Mouse (Mus musculus) neural tube, embryonic 11.5 days (tissue): ENCODE results near the gene Ankrd11. TPM values are rescaled to one million over a fixed set of nuclear protein-coding genes. Genes with fewer than 3 reads are reported as not detected.

Source experiments
- ATAC-seq: fragments of 200-750 bp; cut with Nextera tagmentation; 2 replicates; pipeline ENCODE4 v1.8.0; 2017; ENCODE audit warnings: moderate number of reproducible peaks, mild to moderate bottlenecking, moderate TSS enrichment, moderate library complexity; ENCODE audit not compliant: insufficient read depth, low FRiP score, low TSS enrichment
- DNase-seq: peaks from one replicate; pipeline ENCODE4 v3.0.0-alpha.2; 2015; ENCODE audit warnings: low spot score
- H3K27ac ChIP-seq: fragments of 300-500 bp; sonication (generic); 2 replicates; pipeline ENCODE4 v1.5.1; 2014; ENCODE audit warnings: low read depth, mild to moderate bottlenecking, low read length
- H3K27me3 ChIP-seq: fragments of 300-500 bp; sonication (generic); 2 replicates; pipeline ENCODE4 v1.6.1; 2014; ENCODE audit warnings: mild to moderate bottlenecking, low read length, mixed read lengths; ENCODE audit not compliant: control insufficient read depth, insufficient read depth
- H3K36me3 ChIP-seq: fragments of 300-500 bp; sonication (generic); 2 replicates; pipeline ENCODE4 v1.6.1; 2014; ENCODE audit warnings: mild to moderate bottlenecking, low read length, moderate library complexity, mixed read lengths; ENCODE audit not compliant: control insufficient read depth, insufficient read depth
- H3K4me1 ChIP-seq: fragments of 300-500 bp; sonication (generic); 2 replicates; pipeline ENCODE4 v1.6.1; 2014; ENCODE audit warnings: low read length, mixed read lengths; ENCODE audit not compliant: control insufficient read depth, insufficient read depth
- H3K4me2 ChIP-seq: fragments of 300-500 bp; sonication (generic); 2 replicates; pipeline ENCODE4 v1.6.1; 2014; ENCODE audit warnings: low read depth, mild to moderate bottlenecking, moderate library complexity
- H3K4me3 ChIP-seq: fragments of 300-500 bp; sonication (generic); 2 replicates; pipeline ENCODE4 v1.5.1; 2014; ENCODE audit warnings: low read depth, low read length
- H3K9ac ChIP-seq: fragments of 300-500 bp; sonication (generic); 2 replicates; pipeline ENCODE4 v1.6.1; 2014; ENCODE audit warnings: mild to moderate bottlenecking, low read length
- H3K9me3 ChIP-seq: fragments of 300-500 bp; sonication (generic); 2 replicates; pipeline ENCODE4 v1.6.1; 2016; ENCODE audit warnings: low read length; ENCODE audit not compliant: control insufficient read depth
- WGBS: fragments of 180-500 bp; shearing (Covaris S2); extraction: QIAGEN DNeasy Blood & Tissue Kit; methylation state at CpG from one replicate; pipeline ENCODE4 v1.1.7; 2014; 5-methylcytosine and 5-hydroxymethylcytosine counted together
- polyA plus RNA-seq: library from polyadenylated mRNA; unstranded; fragments of >200 nt; fragmentation: Nextera tagmentation; extraction: Ambion mirVana; gene quantifications from 2 replicates; pipeline ENCODE4 v1.2.1, GENCODE M21; 2014

Ankrd11 gene
- polyA plus RNA-seq, 1 experiment from 2014 or later, result 88.3 TPM

DNA sequence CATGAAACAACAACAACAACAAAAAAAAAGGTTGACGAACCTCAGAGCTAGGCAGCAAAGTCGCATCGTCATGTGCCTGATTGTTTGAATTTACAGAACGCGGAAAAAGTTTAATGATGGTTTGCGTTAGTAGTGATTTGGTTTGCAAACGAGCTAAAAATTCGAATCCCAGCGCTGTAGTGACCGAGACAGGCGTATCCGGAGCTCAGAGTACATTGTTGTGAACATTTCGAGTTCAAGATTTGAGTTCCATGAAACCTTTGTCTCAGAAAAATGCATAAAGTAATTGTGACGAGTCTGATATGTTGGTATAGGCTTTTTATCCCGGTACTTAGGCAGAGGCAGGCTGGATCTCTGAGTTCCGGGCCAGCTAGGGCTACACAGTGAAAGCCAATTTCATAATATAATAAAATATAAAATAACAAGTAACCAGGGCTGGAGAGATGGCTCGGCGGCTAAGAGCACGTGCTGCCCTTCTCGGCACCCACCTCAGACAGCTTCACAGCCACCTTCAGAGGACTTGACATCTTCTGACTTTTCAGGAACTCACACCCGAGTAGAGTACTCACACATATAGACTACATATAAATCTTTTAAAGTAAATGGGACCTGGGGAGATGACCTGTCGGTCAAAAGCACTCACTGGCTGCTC is 1.0 kb upstream of the Ankrd11 start:
- DNase-seq (no peak), ATAC-seq (no peak)
- Histone ChIP-seq H3K27ac (peak overlapping the region; percentile 96), H3K36me3 (no peaks in the 10 kb centered on the region), H3K4me2 (peak overlapping the region; percentile 76), H3K4me1 (peaks cover 23% of the 10 kb centered on the region), H3K27me3 (no peaks in the 10 kb centered on the region), H3K9me3 (no peaks in the 10 kb centered on the region), H3K9ac (peak overlapping the region; percentile 94), H3K4me3 (peak overlapping the region; percentile 100)
- 26% methylated on average over 22 of the region's 22 CpGs for WGBS

DNA sequence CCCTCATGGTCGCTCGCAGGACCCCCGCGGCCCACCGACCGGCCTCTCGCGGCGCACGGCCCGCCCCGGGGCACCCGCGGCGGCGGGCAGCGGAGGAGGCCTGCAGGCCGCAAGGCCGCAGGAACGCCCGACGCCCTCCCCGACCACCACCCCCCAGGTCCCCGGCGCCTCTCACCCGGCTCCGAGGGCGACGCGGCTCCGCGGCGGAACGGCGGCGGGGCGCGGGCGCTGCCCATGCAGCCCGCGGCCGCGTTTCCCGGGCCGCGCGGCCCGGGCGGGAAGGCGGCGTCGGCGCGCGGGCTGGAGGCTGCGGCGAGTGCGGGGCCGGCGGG is 337 bp downstream of the Ankrd11 start:
- H3K9ac ChIP-seq, result peak overlapping the region; percentile 99
- no peaks in the 10 kb centered on the region for H3K27me3 ChIP-seq
- peaks cover 23% of the 10 kb centered on the region for H3K4me1 ChIP-seq
- no peaks in the 10 kb centered on the region for H3K9me3 ChIP-seq
- DNase-seq, result no peak
- H3K4me3 ChIP-seq, result peak overlapping the region; percentile 100
- ATAC-seq, result peak; percentile 13
- H3K4me2 ChIP-seq, result peak overlapping the region; percentile 89
- peak overlapping the region; percentile 95 for H3K27ac ChIP-seq
- no peaks in the 10 kb centered on the region for H3K36me3 ChIP-seq
- WGBS, result 1% methylated on average over 40 of the region's 60 CpGs

DNA sequence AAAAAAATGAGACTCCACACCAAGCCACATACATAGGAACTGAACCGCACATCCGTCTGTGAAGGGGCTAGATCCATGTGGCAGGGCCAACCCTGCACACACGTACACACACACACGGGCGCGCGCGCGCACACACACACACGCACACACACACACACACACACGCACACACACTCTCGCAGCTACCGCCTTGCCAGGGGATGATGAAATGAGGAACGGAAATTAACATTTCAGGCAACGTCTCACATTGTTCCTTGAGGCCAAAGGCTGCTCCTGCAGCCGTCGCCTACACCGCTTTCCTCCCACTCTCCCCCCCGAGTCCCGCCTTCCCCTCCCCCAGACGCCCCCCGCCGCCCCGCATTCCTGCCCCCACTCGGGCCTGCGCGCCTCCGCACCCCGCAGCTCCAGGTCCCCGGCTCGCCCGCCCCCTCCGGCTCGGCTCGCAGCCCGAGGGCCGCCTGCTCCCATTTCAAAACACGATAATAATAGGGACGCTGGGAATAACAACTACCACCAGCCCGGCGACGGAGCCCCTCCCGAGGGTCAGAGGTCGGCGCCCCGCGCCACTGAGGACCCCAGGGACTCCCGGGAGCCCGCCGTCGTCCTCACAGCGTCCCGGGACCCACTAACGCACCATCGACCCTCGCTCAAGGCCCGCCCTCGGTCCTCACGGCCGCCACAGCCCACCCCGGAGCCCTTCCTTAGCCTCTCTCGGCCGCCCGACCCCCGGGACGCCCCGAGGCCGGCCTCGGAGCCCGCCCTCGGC is 886 bp downstream of the Ankrd11 start:
- no peak for ATAC-seq
- H3K4me2 ChIP-seq, result peak overlapping the region; percentile 89
- peak; percentile 67 for DNase-seq
- H3K9me3 ChIP-seq, result no peaks in the 10 kb centered on the region
- WGBS, result under 1% methylated on average over 36 of the region's 71 CpGs
- peak overlapping the region; percentile 100 for H3K4me3 ChIP-seq
- H3K27ac ChIP-seq, result peak overlapping the region; percentile 95
- peak overlapping the region; percentile 99 for H3K9ac ChIP-seq
- H3K27me3 ChIP-seq, result no peaks in the 10 kb centered on the region
- H3K36me3 ChIP-seq, result no peaks in the 10 kb centered on the region
- peaks cover 23% of the 10 kb centered on the region for H3K4me1 ChIP-seq

DNA sequence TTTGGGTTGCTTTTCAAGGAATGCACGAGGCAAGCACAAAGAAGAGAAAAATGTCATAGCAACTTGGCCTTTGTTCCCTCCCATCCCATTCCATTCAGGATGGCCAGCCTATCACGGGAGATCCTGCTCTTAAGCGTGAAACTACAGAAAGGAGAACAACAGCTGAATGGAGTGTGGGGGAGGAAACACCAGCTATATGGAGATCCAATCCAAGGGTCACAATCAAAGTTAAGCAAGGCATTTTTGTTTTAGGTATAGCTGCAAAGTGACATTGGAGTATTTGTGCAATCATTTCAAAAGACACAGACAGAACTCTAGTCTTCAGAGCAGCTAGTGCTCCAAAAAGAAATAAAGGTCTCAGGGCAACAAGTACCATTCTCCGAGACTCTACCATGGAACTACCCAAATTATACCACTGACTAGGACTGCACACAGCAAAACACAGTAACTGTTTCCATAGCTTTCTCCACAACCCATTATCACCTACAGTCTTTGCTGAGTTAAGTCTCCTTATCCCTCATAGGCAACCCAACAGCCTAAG is 1.9 kb downstream of the Ankrd11 start:
- DNase-seq (peak; percentile 25), ATAC-seq (no peak)
- peak overlapping the region; percentile 99; the same call in 1 of the 2 replicates for H3K9ac ChIP-seq

DNA sequence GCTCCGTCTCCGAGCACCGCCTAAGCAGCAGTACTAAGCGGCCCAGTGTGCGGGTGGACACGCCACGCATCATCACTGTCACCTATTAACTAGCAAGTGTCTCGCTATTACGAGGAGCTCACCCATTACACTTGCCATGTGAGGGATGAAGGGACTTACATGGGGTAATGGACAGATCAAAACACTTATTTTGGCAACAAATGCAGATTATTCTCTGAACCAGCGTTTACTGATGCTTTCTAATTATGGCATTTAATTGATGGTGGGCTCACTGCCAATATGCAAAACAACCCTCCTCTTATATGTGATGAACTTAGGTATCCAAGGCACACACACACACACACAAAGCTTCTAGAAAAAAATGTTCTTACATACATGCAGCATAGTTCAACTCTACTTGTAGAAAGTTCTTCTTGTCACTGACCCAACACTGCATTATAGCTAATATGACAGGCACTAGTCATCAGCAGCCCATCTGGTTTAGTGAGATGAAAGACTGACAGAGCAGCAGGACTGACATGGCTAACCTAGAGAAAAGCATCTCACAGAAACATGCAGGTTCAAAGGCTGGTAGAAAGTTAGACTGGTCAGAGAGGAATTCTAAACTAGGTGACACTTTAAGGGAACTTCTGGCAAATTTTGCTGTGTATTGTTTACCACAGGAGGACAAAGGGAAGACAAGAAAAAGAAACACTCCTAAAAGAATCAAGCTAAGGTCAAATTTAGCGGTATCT is 2.5 kb downstream of the Ankrd11 start:
- Histone ChIP-seq H3K4me3 (peak overlapping the region; percentile 100; the same call in 1 of the 2 replicates), H3K9ac (no peak overlapping the region), H3K4me1 (peaks cover 23% of the 10 kb centered on the region), H3K4me2 (peak overlapping the region; percentile 89), H3K9me3 (no peaks in the 10 kb centered on the region), H3K27ac (no peak overlapping the region), H3K27me3 (no peaks in the 10 kb centered on the region), H3K36me3 (no peaks in the 10 kb centered on the region)
- ATAC-seq (no peak), DNase-seq (no peak)
- WGBS, result 61% methylated on average over 11 of the region's 11 CpGs

More for the DNA sequence above, 1.9 kb downstream of the Ankrd11 start:
- Histone ChIP-seq H3K4me3 (peak overlapping the region; percentile 100), H3K4me1 (peaks cover 23% of the 10 kb centered on the region), H3K36me3 (no peaks in the 10 kb centered on the region), H3K4me2 (peak overlapping the region; percentile 89), H3K9me3 (no peaks in the 10 kb centered on the region), H3K27me3 (no peaks in the 10 kb centered on the region), H3K27ac (0 out of 2 replicates have a peak overlapping the region, but pooled peaks have one; percentile 95)
- 9% methylated on average over 4 of the region's 4 CpGs for WGBS

DNA sequence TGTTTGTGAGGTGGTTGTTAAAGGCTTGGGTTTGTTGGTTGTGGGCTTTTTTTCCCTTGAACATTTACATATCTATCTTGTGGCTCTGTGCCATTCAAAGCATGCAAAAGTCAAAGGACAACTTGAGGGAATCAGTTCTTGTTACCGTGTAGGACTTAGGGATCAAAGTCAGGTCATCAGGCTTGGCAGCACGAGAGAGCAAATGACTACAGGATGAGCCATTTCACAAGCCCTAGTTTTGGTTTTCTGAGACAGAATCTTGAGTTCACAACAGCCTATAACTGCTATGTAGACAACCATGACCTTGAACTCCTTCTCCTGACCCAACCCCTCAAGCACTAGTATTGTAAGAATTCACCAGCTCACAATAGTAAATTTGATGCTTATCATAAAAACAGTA is 3.7 kb downstream of the Ankrd11 start:
- no peak overlapping the region for H3K27ac ChIP-seq
- no peaks in the 10 kb centered on the region for H3K9me3 ChIP-seq
- H3K9ac ChIP-seq, result no peak overlapping the region
- H3K4me1 ChIP-seq, result peaks cover 19% of the 10 kb centered on the region
- no peak overlapping the region for H3K4me2 ChIP-seq
- WGBS, result 74% methylated on average over 2 of the region's 2 CpGs
- DNase-seq (no peak), ATAC-seq (no peak)
- no peaks in the 10 kb centered on the region for H3K27me3 ChIP-seq
- H3K4me3 ChIP-seq, result no peak overlapping the region
- H3K36me3 ChIP-seq, result no peaks in the 10 kb centered on the region

DNA sequence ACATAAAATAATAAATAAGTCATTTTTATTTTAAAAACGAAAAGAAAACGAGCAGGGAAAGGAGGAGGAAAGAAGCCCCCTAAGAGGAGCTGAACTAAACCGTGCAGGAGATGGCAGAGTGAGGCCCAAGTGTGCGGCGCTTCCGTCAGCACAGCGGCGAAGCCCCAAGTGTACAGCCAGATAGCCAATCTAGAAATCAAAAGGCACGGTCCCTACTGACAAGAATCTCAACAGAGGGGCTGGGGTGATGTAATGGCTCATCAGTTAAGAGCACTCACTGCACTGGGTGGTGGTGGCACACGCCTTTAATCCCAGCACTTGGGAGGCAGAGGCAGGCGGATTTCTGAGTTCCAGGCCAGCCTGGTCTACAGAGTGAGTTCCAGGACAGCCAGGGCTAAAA is 4.6 kb downstream of the Ankrd11 start:
- H3K9ac ChIP-seq, result no peak overlapping the region
- H3K27ac ChIP-seq, result no peak overlapping the region
- H3K9me3 ChIP-seq, result no peaks in the 10 kb centered on the region
- 87% methylated on average over 11 of the region's 11 CpGs for WGBS
- H3K4me2 ChIP-seq, result no peak overlapping the region
- DNase-seq, result no peak
- H3K36me3 ChIP-seq, result no peaks in the 10 kb centered on the region
- peaks cover 16% of the 10 kb centered on the region for H3K4me1 ChIP-seq
- no peaks in the 10 kb centered on the region for H3K27me3 ChIP-seq
- no peak overlapping the region for H3K4me3 ChIP-seq
- ATAC-seq, result no peak

DNA sequence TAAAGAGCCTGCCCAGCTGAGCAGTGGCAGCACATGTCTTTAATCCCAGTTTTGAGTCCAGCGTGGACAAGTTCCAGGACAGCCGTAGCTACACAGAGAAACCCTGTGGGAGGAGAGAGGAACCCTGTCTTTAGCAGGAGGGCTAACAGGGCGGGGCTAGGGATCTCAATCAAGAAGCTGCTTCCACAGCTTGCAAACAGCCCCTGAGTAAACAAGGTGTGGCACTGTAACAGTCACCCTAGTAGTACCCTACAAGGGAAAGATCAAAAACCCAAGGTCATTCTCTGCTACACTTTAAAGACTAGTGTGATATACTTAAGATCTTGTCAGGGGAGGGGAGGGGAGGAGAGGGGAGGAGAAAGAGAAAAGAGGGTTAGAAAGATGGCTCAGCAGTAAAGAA is 5.1 kb downstream of the Ankrd11 start:
- Histone ChIP-seq H3K27me3 (no peaks in the 10 kb centered on the region), H3K36me3 (no peaks in the 10 kb centered on the region), H3K4me1 (peaks cover 16% of the 10 kb centered on the region), H3K9ac (no peak overlapping the region), H3K4me3 (no peak overlapping the region), H3K27ac (no peak overlapping the region), H3K4me2 (no peak overlapping the region), H3K9me3 (no peaks in the 10 kb centered on the region)
- no peak for ATAC-seq
- WGBS, result 73% methylated on average over 3 of the region's 3 CpGs
- DNase-seq, result no peak
